Mouse (Mus musculus) spleen, adult 2 months (tissue): Measurements from ENCODE around the gene Grm7. TPM values are rescaled to one million over a fixed set of nuclear protein-coding genes. Genes with fewer than 3 reads are reported as not detected.

ENCODE experiments used
- DNase-seq, 2 experiments: peaks; one replicate each; pipeline versions ENCODE4 v3.0.0 to v3.0.0-alpha.2; 2012 to 2021; ENCODE audit warnings: low spot score in 2 of 2, low read depth in 1 of 2
- H3K27ac ChIP-seq: fragments of 200-500 bp; 2 replicates; pipeline ENCODE4 v1.5.1; 2012; ENCODE audit warnings: low read length, inconsistent platforms; ENCODE audit not compliant: insufficient read depth
- H3K27me3 ChIP-seq: fragments of 200-500 bp; 2 replicates; pipeline ENCODE4 v1.6.1; 2012; ENCODE audit warnings: mild to moderate bottlenecking, moderate library complexity, low read length, inconsistent platforms; ENCODE audit not compliant: control insufficient read depth, insufficient read depth
- H3K36me3 ChIP-seq: fragments of 200-500 bp; 2 replicates; pipeline ENCODE4 v1.6.1; 2012; ENCODE audit warnings: mild to moderate bottlenecking, low read length, inconsistent platforms; ENCODE audit not compliant: control insufficient read depth, insufficient read depth
- H3K4me1 ChIP-seq: fragments of 200-500 bp; 2 replicates; pipeline ENCODE4 v1.6.1; 2011; ENCODE audit warnings: inconsistent platforms; ENCODE audit not compliant: control insufficient read depth, insufficient read depth, insufficient read length
- H3K4me3 ChIP-seq: fragments of 200-500 bp; 2 replicates; pipeline ENCODE4 v1.5.1; 2011; ENCODE audit warnings: mild to moderate bottlenecking, inconsistent platforms; ENCODE audit not compliant: insufficient read depth, insufficient read length; ENCODE audit errors: extremely low read depth
- CTCF ChIP-seq: fragments of 200-500 bp; IDR thresholded peaks from 2 replicates; pipeline ENCODE4 v1.5.1; 2011; ENCODE audit warnings: mild to moderate bottlenecking, inconsistent platforms; ENCODE audit not compliant: insufficient read depth, insufficient read length, insufficient replicate concordance; ENCODE audit errors: extremely low read depth
- POLR2A ChIP-seq: fragments of 200-500 bp; IDR thresholded peaks from 2 replicates; pipeline ENCODE4 v1.6.1; 2011; ENCODE audit warnings: low read depth, low read length, inconsistent platforms
- WGBS: fragments of 180-500 bp; shearing (Covaris S2); methylation state at CpG from one replicate; pipeline ENCODE4 v1.1.7; 2018; 5-methylcytosine and 5-hydroxymethylcytosine counted together
- polyA plus RNA-seq: library from polyadenylated mRNA; depleted of rRNA; stranded (reverse); fragments of >200 nt; gene quantifications from 2 replicates; pipeline ENCODE4 v1.2.3, GENCODE M21; 2012

Gene Grm7
- polyA plus RNA-seq, 1 experiment = not detected

- H3K36me3 ChIP-seq = no peaks in the 10 kb centered on the region
- H3K4me3 ChIP-seq = no peak overlapping the region
- no peaks in the 10 kb centered on the region for H3K4me1 ChIP-seq
- DNase-seq = no peak
- 66% methylated on average over 3 of the region's 3 CpGs for WGBS
- no peak for TF ChIP-seq CTCF
- TF ChIP-seq POLR2A = no peak
- H3K27me3 ChIP-seq = no peaks in the 10 kb centered on the region
- H3K27ac ChIP-seq = no peak overlapping the region
These were observed 658.7 kb downstream of the Grm7 start for GRCm38 (mm10) chr6:111303912-111304555.

DNA sequence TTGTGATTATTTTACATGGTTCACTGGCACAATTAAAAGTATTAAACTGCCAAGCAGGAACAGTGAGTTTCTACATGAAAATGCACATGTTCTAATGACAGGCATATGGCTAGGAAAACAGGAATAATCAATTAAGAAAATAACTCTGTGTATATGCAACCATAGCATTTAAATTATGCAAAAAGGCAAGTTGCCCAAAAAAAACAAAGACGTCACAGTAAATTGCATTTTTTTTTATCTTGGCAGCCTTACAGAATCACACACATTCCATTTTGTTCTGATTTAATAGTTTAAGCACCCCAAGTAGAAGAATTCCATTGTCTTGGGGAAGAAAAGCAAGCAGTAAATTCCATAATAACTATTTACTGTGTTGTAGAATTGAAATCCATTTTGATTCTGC is 716.3 kb downstream of the Grm7 start:
- H3K4me3 ChIP-seq = no peak overlapping the region
- H3K27ac ChIP-seq = no peak overlapping the region
- no peaks in the 10 kb centered on the region for H3K27me3 ChIP-seq
- TF ChIP-seq POLR2A = no peak
- TF ChIP-seq CTCF = no peak
- H3K4me1 ChIP-seq = no peaks in the 10 kb centered on the region
- 83% methylated on average over 1 of the region's 1 CpGs for WGBS
- H3K36me3 ChIP-seq = no peaks in the 10 kb centered on the region
- no peak for DNase-seq

GRCm38 (mm10) chr6:111368111-111368510 is 722.7 kb downstream of the Grm7 start:
- no peak for DNase-seq
- Histone ChIP-seq H3K4me3 (no peak overlapping the region), H3K27me3 (no peaks in the 10 kb centered on the region), H3K27ac (no peak overlapping the region), H3K4me1 (no peaks in the 10 kb centered on the region), H3K36me3 (no peaks in the 10 kb centered on the region)
- TF ChIP-seq POLR2A (no peak), CTCF (no peak)
- 79% methylated on average over 3 of the region's 3 CpGs for WGBS

- Histone ChIP-seq H3K27ac (no peak overlapping the region), H3K4me3 (no peak overlapping the region), H3K36me3 (no peaks in the 10 kb centered on the region), H3K27me3 (no peaks in the 10 kb centered on the region), H3K4me1 (no peaks in the 10 kb centered on the region)
- 92% methylated on average over 3 of the region's 3 CpGs for WGBS
- DNase-seq = no peak
- TF ChIP-seq POLR2A (no peak), CTCF (no peak)
These were observed 723.2 kb downstream of the Grm7 start for GRCm38 (mm10) chr6:111368551-111368950.

DNA sequence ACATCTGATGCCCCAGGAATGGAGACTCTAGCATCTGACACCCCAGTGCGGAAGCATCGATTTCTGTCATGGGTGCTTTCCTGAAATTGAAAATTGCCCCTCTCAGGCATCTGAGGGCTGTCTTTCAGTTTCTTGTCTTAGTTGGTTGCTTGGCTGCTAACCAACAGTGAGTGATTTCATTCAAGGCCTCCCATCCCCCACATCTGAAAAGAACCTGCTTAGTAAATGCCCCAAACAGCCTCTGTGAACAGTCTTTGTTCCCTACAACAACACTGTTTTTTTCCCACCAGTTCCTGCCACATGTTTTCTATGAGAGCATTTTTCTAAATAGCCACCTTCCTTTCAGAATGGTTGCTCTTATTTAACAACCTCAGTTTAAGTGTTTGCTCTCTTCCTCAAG is 723.6 kb downstream of the Grm7 start:
- H3K36me3 ChIP-seq = no peaks in the 10 kb centered on the region
- no peak for DNase-seq
- 94% methylated on average over 2 of the region's 2 CpGs for WGBS
- no peaks in the 10 kb centered on the region for H3K27me3 ChIP-seq
- TF ChIP-seq POLR2A = no peak
- TF ChIP-seq CTCF = no peak
- no peaks in the 10 kb centered on the region for H3K4me1 ChIP-seq
- no peak overlapping the region for H3K27ac ChIP-seq
- no peak overlapping the region for H3K4me3 ChIP-seq

GRCm38 (mm10) chr6:111371581-111372349 is 726.4 kb downstream of the Grm7 start:
- 37% methylated on average over 4 of the region's 4 CpGs for WGBS
- TF ChIP-seq CTCF (no peak), POLR2A (no peak)
- no peak overlapping the region for H3K4me3 ChIP-seq
- H3K27me3 ChIP-seq = no peaks in the 10 kb centered on the region
- DNase-seq = no peak
- no peaks in the 10 kb centered on the region for H3K36me3 ChIP-seq
- no peak overlapping the region for H3K27ac ChIP-seq
- H3K4me1 ChIP-seq = no peaks in the 10 kb centered on the region

DNA sequence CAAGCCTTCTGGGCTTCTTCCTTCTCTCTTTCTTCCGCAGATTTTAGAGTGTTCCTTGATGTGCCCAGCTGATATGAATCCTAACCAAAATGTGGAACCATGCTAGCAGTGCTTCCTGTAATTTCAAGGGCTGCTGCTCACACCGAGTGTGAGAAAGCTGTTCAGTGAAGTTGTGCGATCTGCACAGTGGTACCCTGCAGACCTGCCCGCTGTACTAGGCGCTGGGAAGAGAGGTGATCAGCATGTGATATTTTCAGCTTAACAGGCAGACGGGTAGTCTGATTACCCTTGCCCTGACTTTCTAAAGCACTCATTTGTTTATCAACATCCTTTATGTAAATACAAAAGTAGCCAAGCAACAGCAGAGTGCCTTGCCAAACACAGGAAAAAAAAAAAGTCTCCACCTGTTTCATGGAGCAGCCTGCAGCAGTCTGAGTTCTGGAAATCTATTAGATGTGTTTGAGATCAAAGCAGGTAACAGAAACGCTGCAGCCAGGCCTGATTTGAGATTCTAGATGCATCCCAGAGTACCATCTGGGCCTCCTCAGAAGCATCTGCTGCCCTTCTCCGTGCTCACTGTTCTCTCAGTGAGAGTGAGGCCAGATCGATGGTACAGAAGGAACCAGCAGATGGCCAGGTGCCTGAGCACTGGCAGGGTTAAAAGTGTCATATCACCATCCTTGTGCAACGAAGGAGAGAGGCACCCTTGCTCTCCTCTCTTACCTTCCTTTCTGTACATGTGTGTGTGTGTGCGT is 727.4 kb downstream of the Grm7 start:
- 51% methylated on average over 11 of the region's 11 CpGs for WGBS

More for the DNA sequence above, 727.4 kb downstream of the Grm7 start:
- Histone ChIP-seq H3K4me1 (no peaks in the 10 kb centered on the region), H3K4me3 (no peak overlapping the region), H3K27me3 (no peaks in the 10 kb centered on the region), H3K27ac (no peak overlapping the region), H3K36me3 (no peaks in the 10 kb centered on the region)
- no peak for DNase-seq
- TF ChIP-seq CTCF = no peak
- TF ChIP-seq POLR2A = no peak
